Mouse (Mus musculus): ENCODE results near the gene Fam171a2. TPM values are rescaled to one million over a fixed set of nuclear protein-coding genes. Genes with fewer than 3 reads are reported as not detected.

The Fam171a2 gene
- total RNA-seq (2023), result not detected

GRCm38 (mm10) chr11:102447497-102447896 is at the start of gene Fam171a2:
TSS of gene Fam171a2 (minus strand) at chr11:102447682.

GRCm38 (mm10) chr11:102469648-102470357 is 22.3 kb upstream of the Fam171a2 start, which contains the start of gene Itga2b:
TSS of gene Itga2b (minus strand) at chr11:102470122.

GRCm38 (mm10) chr11:102430121-102431017 is 17.1 kb downstream of the Fam171a2 start, which contains the start of gene Grn:
TSS of gene Grn (plus strand) at chr11:102430315.

GRCm38 (mm10) chr11:102407834-102408215 is 39.7 kb downstream of the Fam171a2 start, which contains the start of gene Slc25a39:
TSS of gene Slc25a39 (minus strand) at chr11:102407946.

GRCm38 (mm10) chr11:102393238-102393634 is 54.2 kb downstream of the Fam171a2 start, which contains the start of gene Rundc3a:
TSS of gene Rundc3a (plus strand) at chr11:102393403.

Other genes with a start within 250 kb of the Fam171a2 start
- gene Hdac5, start 217.5 kb downstream of the Fam171a2 start, total RNA-seq (2023), result 134 TPM
- gene BC030867, start 198.8 kb downstream of the Fam171a2 start, total RNA-seq (2023), result 0.49 TPM
- gene Asb16, start 178.9 kb downstream of the Fam171a2 start, total RNA-seq (2023), result not detected
- 37.0 TPM for gene Tmub2, start 162.8 kb downstream of the Fam171a2 start, total RNA-seq (2023)
- 82.7 TPM for gene Atxn7l3, start 151.1 kb downstream of the Fam171a2 start, total RNA-seq (2023)
- gene Ubtf, start 127.9 kb downstream of the Fam171a2 start, total RNA-seq (2023), result 128 TPM
- 2.5 TPM for gene Slc4a1, start 81.5 kb downstream of the Fam171a2 start, total RNA-seq (2023)
- 5.6 TPM for gene Rundc3a, start 54.3 kb downstream of the Fam171a2 start, total RNA-seq (2023)
- 29.5 TPM for gene Slc25a39, start 39.7 kb downstream of the Fam171a2 start, total RNA-seq (2023)
- gene Grn, start 17.4 kb downstream of the Fam171a2 start, total RNA-seq (2023), result 15.5 TPM
- 13.6 TPM for gene Itga2b, start 22.4 kb upstream of the Fam171a2 start, total RNA-seq (2023)
- 53.6 TPM for gene Gpatch8, start 108.7 kb upstream of the Fam171a2 start, total RNA-seq (2023)
- not detected for gene Gm11627, start 131.8 kb upstream of the Fam171a2 start, total RNA-seq (2023)
- not detected for gene Fzd2, start 156.7 kb upstream of the Fam171a2 start, total RNA-seq (2023)
- not detected for gene Meioc, start 216.0 kb upstream of the Fam171a2 start, total RNA-seq (2023)